Mouse (Mus musculus) T-cell, adult 2 months (primary cell): ENCODE measurements around the gene Tmem211.

Experiments used
- DNase-seq: peaks from one replicate; pipeline ENCODE4 v3.0.0; 2022; ENCODE audit warnings: low spot score

Tmem211 gene

DNA sequence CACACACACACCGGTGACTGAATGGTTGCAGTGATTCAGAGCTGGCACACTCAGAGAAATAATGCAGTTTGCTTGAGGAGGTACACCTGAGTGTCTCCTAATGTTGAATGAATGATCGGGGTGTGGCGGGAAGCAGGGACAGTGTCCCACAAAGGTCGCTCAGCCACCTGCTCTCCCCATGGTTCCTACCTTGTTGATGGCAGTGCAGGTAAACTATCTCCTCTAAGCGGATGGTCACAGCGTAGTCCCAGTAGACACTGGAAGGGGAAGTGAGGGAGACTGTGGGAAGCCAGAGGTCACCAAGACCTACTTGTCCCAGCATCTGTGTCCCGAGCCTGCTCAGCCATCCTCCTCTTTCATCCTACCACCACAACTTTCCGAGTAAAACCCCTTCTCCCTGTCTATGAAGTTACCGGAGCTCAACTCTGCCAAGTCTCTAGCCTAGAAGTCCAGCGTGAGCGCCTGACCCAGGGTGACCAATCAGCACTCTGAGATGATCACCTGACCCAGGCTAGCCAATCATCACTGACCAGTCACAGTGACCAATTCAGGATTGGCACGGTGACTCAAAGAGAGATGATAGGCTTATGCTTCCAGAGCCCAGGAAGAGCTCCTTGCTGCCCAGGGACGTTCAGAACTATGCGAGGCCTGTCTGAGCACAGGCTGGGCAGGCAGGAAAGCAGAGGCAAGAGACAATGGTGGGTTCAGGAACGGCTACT, 53.6 kb downstream of the Tmem211 start:
- no peak for DNase-seq

DNA sequence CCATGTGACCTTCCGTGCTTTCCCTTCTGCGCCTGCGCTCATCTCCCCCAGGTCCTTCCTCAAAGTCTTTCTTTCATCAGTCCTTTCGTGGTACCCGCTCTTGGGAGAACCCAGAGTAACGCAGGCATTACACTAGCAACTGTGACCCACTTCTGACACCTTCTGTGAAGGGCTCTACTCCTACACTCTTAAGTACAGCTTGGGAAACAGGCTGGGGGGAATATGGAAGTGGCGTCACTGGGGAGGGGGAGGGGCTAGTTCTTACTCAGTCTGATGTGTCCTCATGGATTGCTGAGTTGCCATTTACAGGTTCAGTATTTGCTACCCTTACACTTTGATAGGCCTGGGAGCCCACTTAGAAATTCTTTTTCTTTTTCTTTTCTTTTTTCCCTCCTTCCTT, 54.8 kb downstream of the Tmem211 start:
- DNase-seq = no peak

DNA sequence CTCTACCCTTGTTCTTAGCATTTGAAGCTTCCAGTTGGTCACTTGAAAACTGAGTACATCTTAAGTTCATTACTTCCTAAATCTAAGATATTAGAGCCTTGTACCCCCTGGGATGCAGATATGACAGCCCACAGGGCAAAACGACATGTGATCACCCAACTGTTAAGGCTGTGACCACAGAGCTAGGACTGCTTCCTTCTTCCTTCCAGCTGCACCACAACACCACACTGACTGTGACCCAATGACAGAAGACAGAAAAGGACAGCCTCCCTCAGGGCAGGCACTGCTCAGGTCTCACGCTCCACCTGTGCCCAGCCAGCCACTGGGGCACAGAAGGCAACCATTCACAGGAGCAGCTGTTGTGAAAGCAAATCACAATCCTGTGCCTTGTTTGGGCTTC, 57.0 kb downstream of the Tmem211 start:
- DNase-seq = no peak

DNA sequence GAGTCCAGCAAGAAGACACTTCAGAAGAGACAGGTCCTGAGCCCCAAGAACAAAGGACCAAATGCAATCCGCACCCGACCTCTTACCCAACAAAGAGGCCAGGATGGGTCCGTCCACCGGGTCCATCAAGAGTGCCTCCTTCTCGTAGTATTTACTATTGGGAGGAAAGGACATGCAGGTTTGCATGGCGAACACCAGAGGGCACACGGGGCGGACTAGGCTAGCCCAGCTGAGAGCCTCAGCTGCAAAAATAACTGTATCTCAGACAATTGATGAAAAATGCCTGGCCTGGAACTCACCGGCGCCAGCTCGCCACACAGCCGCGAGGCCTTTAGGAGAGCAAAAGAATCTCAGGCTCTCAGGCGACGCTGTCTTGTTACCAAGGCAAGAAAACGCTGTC, 58.8 kb downstream of the Tmem211 start:
- no peak for DNase-seq

DNA sequence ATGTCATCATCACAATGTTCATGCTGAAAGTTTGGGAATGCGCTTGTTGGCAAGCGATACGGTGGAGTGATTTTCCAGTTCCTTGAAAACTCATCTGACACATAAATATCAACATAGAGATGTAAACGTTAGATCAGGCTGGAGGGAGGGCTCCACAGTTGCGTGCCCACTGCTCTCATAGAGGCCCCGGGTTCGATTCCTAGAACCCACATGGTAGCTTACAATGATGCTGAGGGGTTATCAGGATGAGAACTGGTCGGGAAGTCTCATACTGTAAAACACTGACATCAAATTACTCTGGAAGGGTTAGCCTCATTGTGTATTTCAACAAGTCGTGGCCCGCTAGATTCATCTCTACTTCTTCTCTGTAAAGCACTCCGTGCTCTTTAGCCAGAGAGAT, 59.3 kb downstream of the Tmem211 start:
- DNase-seq = no peak

DNA sequence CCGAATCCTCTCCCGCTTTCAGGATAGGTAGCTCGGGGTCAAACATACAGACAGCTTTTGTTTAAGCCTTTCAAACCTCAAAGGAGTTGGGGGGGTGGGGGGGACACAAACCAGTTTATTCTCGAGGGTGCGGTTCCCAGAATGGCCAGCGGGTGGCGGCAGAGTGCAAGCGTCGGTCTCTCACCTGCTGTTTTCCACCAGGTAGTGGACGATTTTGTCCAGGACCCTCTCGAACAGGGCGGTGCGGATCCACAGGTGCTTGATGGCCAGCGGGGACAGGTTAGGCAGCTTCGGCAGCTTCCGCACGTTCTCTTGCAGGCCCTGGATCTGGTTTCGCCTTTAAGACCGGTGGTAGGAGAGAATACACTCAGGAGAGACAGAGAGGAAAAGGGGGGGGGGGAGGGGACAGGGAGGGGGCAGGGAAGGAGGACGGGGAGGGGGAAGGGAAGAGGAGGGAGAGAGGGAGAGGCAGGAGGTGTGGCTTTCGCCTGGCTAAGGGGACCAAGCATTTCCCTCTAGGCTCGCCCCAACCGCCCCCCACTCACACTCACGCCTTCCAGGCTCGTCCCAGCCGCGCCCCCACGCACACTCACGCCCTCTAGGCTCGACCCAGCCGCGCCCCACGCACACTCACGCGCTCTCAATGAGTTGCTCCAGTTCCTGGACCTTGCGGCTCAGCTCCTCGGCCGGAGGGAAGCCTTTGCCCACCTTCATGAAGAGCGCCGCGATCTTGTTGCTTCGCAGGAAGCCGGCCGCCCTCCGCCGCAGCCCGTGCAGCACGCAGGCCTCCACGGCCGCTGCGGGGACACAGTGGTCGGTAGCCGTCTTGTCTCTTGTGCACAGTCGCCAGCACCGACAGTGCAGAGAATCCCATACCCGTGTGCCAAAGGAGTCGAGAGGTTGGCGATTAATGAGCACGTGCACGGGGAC, 60.1 kb downstream of the Tmem211 start:
- DNase-seq = no peak

DNA sequence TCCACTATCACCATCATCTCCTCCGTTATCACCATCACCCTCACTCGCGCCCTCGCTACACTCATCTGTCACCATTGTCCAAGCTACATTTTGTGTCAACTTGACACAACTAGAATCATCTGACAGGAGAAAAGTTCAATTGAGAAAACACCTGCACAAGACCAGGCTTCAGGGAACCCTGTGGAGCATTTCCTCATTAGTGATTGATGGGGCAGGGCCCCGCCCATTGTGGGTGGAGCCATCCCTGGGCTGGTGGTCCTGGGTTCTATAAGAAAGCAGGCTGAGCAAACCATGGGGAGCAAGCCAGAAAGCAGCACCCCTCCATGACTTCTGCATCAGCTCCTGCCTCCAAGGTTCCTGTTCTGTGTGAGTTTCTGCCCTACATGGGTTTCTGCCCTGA, 61.1 kb downstream of the Tmem211 start:
- no peak for DNase-seq

DNA sequence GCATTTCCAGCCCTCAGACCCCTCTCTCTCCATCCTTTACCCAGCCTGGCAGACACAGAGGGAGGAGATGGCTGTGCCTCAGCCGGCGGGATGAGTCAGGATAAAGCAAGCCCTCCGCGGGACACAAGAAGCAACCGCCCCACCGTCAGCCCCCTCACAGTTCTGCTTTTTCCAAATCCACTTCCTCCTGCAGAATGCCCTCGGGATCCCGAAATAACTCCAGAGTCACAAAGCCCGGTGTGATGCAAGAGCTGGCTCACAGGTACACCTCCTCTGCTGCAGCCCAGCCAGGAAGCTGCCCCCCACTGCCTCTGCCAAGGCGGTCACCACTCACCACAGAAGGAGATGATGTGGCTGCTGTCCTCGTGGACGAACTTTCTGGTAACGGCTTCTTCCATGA, 61.8 kb downstream of the Tmem211 start:
- no peak for DNase-seq
